9 mouse cellular contexts compared by ENCODE assay signal in genomic region chr14:24206736-24207359, GRCm38 (mm10). TPM values are rescaled to one million over a fixed set of nuclear protein-coding genes. Genes with fewer than 3 reads are reported as not detected.
DNase-seq lines count a peak whose midpoint lies in the region; ATAC-seq and TF ChIP-seq lines count a peak whose summit lies in the region.
"Had no signal": no experiment of that assay in that cellular context is flagged by ENCODE, and none has a peak within 500 bp of the region (broad histone marks: within the 10 kb centered on the region; RNA-seq: fewer than 3 reads in every experiment).

No protein-coding gene starts in this region.

- H3K4me1 ChIP-seq in kidney, embryonic 16.5 days (ENCODE audit: insufficient read depth, low read length) = peaks cover 49% of the 10 kb centered on the region
- peaks cover 51% of the 10 kb centered on the region for H3K4me1 ChIP-seq in kidney, adult 2 months (ENCODE audit: control insufficient read depth, insufficient read depth, low read length)
- peaks cover 43% of the 10 kb centered on the region for H3K4me1 ChIP-seq in intestine, embryonic 15.5 days (replicated peaks)
- H3K4me1 ChIP-seq in midbrain, embryonic 11.5 days (ENCODE audit: control insufficient read depth, insufficient read depth, low read length) = peaks cover 10% of the 10 kb centered on the region

- no peaks in the 10 kb centered on the region for H3K9me3 ChIP-seq in kidney, embryonic 16.5 days (ENCODE audit: low read length)
- no peaks in the 10 kb centered on the region for H3K9me3 ChIP-seq in intestine, embryonic 15.5 days
- no peaks in the 10 kb centered on the region for H3K9me3 ChIP-seq in midbrain, embryonic 11.5 days (ENCODE audit: control insufficient read depth, low read length)

- no peak for TF ChIP-seq CTCF in kidney, adult 2 months (conservative IDR thresholded peaks at IDR 0.05; ENCODE audit: insufficient read depth, insufficient read length, low read depth, low read length)
- TF ChIP-seq CTCF in C2C12 (IDR thresholded peaks at IDR 0.05; ENCODE audit: control insufficient read depth, insufficient read depth, insufficient read length) (no peak), Patski (IDR thresholded peaks at IDR 0.05) (no peak)

- WGBS in kidney, embryonic 16.5 days = 50% methylated on average over 12 of the region's 12 CpGs
- 62% methylated on average over 12 of the region's 12 CpGs for WGBS in kidney, adult 2 months
- WGBS in intestine, embryonic 15.5 days = 33% methylated on average over 12 of the region's 12 CpGs
- 67% methylated on average over 12 of the region's 12 CpGs for WGBS in midbrain, embryonic 11.5 days

- TF ChIP-seq POLR2A in kidney, adult 2 months (IDR thresholded peaks at IDR 0.05; ENCODE audit: low read depth, low read length) = no peak

- no peaks in the 10 kb centered on the region for H3K27me3 ChIP-seq in kidney, embryonic 16.5 days (ENCODE audit: insufficient read depth, low read length)
- H3K27me3 ChIP-seq in kidney, adult 2 months (replicated peaks; ENCODE audit: control insufficient read depth, insufficient read depth, low read length) = no peaks in the 10 kb centered on the region
- H3K27me3 ChIP-seq in C2C12 (ENCODE audit: control insufficient read depth, insufficient read depth, insufficient read length) (no peaks in the 10 kb centered on the region), Patski (no peaks in the 10 kb centered on the region)
- no peaks in the 10 kb centered on the region for H3K27me3 ChIP-seq in intestine, embryonic 15.5 days (replicated peaks)
- no peaks in the 10 kb centered on the region for H3K27me3 ChIP-seq in midbrain, embryonic 11.5 days (ENCODE audit: control insufficient read depth, insufficient read depth, low read length)

- H3K4me3 ChIP-seq in kidney, embryonic 16.5 days (ENCODE audit: low read length) = no peak overlapping the region
- no peak overlapping the region for H3K4me3 ChIP-seq in kidney, adult 2 months (ENCODE audit: insufficient read depth, low read depth, low read length)
- H3K4me3 ChIP-seq in C2C12 (ENCODE audit: insufficient read depth, poor library complexity, severe bottlenecking) = no peak overlapping the region
- 0 out of 2 replicates have a peak overlapping the region, but pooled peaks have one; percentile 3 for H3K4me3 ChIP-seq in intestine, embryonic 15.5 days (replicated peaks)
- H3K4me3 ChIP-seq in midbrain, embryonic 11.5 days (ENCODE audit: low read depth, low read length) = no peak overlapping the region

- peak; percentile 37; the same call in 1 of the 2 replicates for ATAC-seq in kidney, embryonic 16.5 days (ENCODE audit: low FRiP score, low TSS enrichment)
- ATAC-seq in Patski = peak; percentile 64
- peak; percentile 88 for ATAC-seq in intestine, embryonic 15.5 days
- no peak for ATAC-seq in megakaryocyte-erythroid progenitor cell, adult 5-6 weeks (replicated peaks; ENCODE audit: low FRiP score, low TSS enrichment, poor library complexity, severe bottlenecking)
- no peak for ATAC-seq in megakaryocyte, adult 5-6 weeks (ENCODE audit: poor library complexity, severe bottlenecking)
- no peak for ATAC-seq in midbrain, embryonic 11.5 days (ENCODE audit: low FRiP score)

- H3K9ac ChIP-seq in kidney, embryonic 16.5 days (replicated peaks; ENCODE audit: low read length) = peak overlapping the region; percentile 44
- H3K9ac ChIP-seq in intestine, embryonic 15.5 days = no peak overlapping the region
- no peak overlapping the region for H3K9ac ChIP-seq in midbrain, embryonic 11.5 days (ENCODE audit: low read length)

- H3K79me2 ChIP-seq in C2C12 (ENCODE audit: control insufficient read depth, insufficient read depth) = peaks cover 96% of the 10 kb centered on the region

- H3ac ChIP-seq in C2C12 (ENCODE audit: control insufficient read depth, insufficient read length, low read depth) = peak overlapping the region; percentile 36

- in situ Hi-C loops in Patski (cut with MboI; ENCODE audit: low pct_unique_long_range_greater_than_20kb) = no loop called here

- H3K27ac ChIP-seq in kidney, embryonic 16.5 days (ENCODE audit: low read length) = peak overlapping the region; percentile 39; the same call in 1 of the 2 replicates
- no peak overlapping the region for H3K27ac ChIP-seq in kidney, adult 2 months (ENCODE audit: insufficient read depth, low read depth, low read length)
- H3K27ac ChIP-seq in intestine, embryonic 15.5 days = peak overlapping the region; percentile 34
- H3K27ac ChIP-seq in midbrain, embryonic 11.5 days (ENCODE audit: low read depth, low read length) = no peak overlapping the region

- H3K4me2 ChIP-seq in kidney, embryonic 16.5 days (replicated peaks; ENCODE audit: low read depth, low read length) = no peak overlapping the region
- H3K4me2 ChIP-seq in intestine, embryonic 15.5 days (replicated peaks) = peak overlapping the region; percentile 43
- H3K4me2 ChIP-seq in midbrain, embryonic 11.5 days = no peak overlapping the region

- POLR2A ChIA-PET in Patski (lab: Charles Lee) = interaction anchor here (0.7 to 2.0 kb wide), 2 partner anchors 30 to 38 kb away, joined by 3 to 4 read pairs; no protein-coding TSS in a partner anchor

- no peak for DNase-seq in kidney, adult 2 months
- DNase-seq in Patski (ENCODE audit: low read depth, low spot score) = no peak
- no peak for DNase-seq in midbrain, embryonic 11.5 days (ENCODE audit: low spot score, missing footprints)
- DNase-seq: cerebellum, postnatal 25 days had no signal

- H3K79me3 ChIP-seq in C2C12 (ENCODE audit: low read depth) = peaks cover 75% of the 10 kb centered on the region

- CTCF ChIA-PET in Patski (lab: Charles Lee) = no interaction called here

- no peaks in the 10 kb centered on the region for H3K36me3 ChIP-seq in kidney, embryonic 16.5 days (ENCODE audit: insufficient read depth, low read length)
- no peaks in the 10 kb centered on the region for H3K36me3 ChIP-seq in kidney, adult 2 months (ENCODE audit: control insufficient read depth, insufficient read depth, low read length)
- H3K36me3 ChIP-seq in C2C12 (ENCODE audit: control insufficient read depth, insufficient read depth) = peaks cover 8% of the 10 kb centered on the region
- no peaks in the 10 kb centered on the region for H3K36me3 ChIP-seq in intestine, embryonic 15.5 days
- H3K36me3 ChIP-seq in midbrain, embryonic 11.5 days (ENCODE audit: control insufficient read depth, insufficient read depth, low read length) = no peaks in the 10 kb centered on the region

TF ChIP-seq in C2C12, 6 proteins besides CTCF, POLR2A, EP300 and RAD21:
- TF ChIP-seq FOSL1 (IDR thresholded peaks at IDR 0.05; ENCODE audit: insufficient read depth, low read length, poor library complexity, severe bottlenecking) (peak; percentile 71), MAX (IDR thresholded peaks at IDR 0.05) (peak; percentile 73), MYOD1 (IDR thresholded peaks at IDR 0.05; ENCODE audit: control insufficient read depth, insufficient read length, low read depth) (peak; percentile 95), CEBPB (IDR thresholded peaks at IDR 0.05; ENCODE audit: low read depth) (no peak), USF1 (IDR thresholded peaks at IDR 0.05; ENCODE audit: low read depth) (no peak), MYOG (IDR thresholded peaks at IDR 0.05; ENCODE audit: control insufficient read depth, extremely low read depth, insufficient read length) (no peak)

RNA-seq across cellular contexts. Expression of gene Dlg5, which starts 38.9 kb away (rescaled TPM):
- 13.7 and 15.9 TPM in 2 replicates for polyA plus RNA-seq in kidney, embryonic 16.5 days (2015; fragmentation: Nextera tagmentation; extraction: Ambion mirVana)
- 31.0 and 37.3 TPM in 2 replicates for polyA plus RNA-seq in kidney, adult 2 months (2012; rRNA removed)
- polyA plus RNA-seq in C2C12 (2012; fragmentation: generic; extraction: Trizol) (59.6 TPM), Patski (2021) (71.3 TPM)
- polyA plus RNA-seq in intestine, embryonic 15.5 days (2015; fragmentation: Nextera tagmentation; extraction: Ambion mirVana) = 10.5 and 11.8 TPM in 2 replicates
- 0.46 TPM in 1 of 2 replicates, not detected in the other for total RNA-seq in megakaryocyte-erythroid progenitor cell, adult 5-6 weeks (2014; fragmentation: Nextera tagmentation)
- total RNA-seq in megakaryocyte-erythroid progenitor cell, adult 5-6 weeks (2017) = not detected in 2 replicates
- total RNA-seq in megakaryocyte, adult 5-6 weeks (2015) = 0.16 TPM in 1 of 2 replicates, not detected in the other
- 0.04 and 1.5 TPM in 2 replicates for total RNA-seq in megakaryocyte, adult 5-6 weeks (2017)
- polyA plus RNA-seq in midbrain, embryonic 11.5 days (2014; fragmentation: Nextera tagmentation; extraction: Ambion mirVana) = 19.3 and 20.5 TPM in 2 replicates

Comparison
In these comparisons a context has a peak if more than half of its experiments do, and no peak if none do; other contexts are left out.
1. H3K27ac ChIP-seq: peak in kidney, embryonic 16.5 days (single experiment) and intestine, embryonic 15.5 days (single experiment); none in kidney, adult 2 months (single experiment) and midbrain, embryonic 11.5 days (single experiment).
2. ATAC-seq: peak in kidney, embryonic 16.5 days (single experiment), Patski (single experiment) and intestine, embryonic 15.5 days (single experiment); none in megakaryocyte-erythroid progenitor cell, adult 5-6 weeks (single experiment), megakaryocyte, adult 5-6 weeks (single experiment) and midbrain, embryonic 11.5 days (single experiment).